Mouse (Mus musculus) lung, postnatal 0 days (tissue): ENCODE data around the gene Wipi1.

Experiments used
- CTCF ChIP-seq: IDR thresholded peaks from 2 replicates; pipeline ENCODE4 v1.5.1; 2016; ENCODE audit warnings: antibody characterized with exemption, mild to moderate bottlenecking
- EP300 ChIP-seq: IDR thresholded peaks from 2 replicates; pipeline ENCODE4 v1.6.1; 2016; ENCODE audit warnings: antibody characterized with exemption, mild to moderate bottlenecking, control low read depth

- TF ChIP-seq CTCF (no peak), EP300 (no peak)
Observed at GRCm38 (mm10) chr11:109561445-109561844, 50.3 kb downstream of the Wipi1 start.
